Mouse (Mus musculus): Measurements from ENCODE around the gene Prr12.

- no peak for TF ChIP-seq CTCF (IDR thresholded peaks at IDR 0.05; ENCODE audit: low read depth)
- no peak for TF ChIP-seq EP300 (IDR thresholded peaks at IDR 0.05; ENCODE audit: low read depth)
Measured at GRCm38 (mm10) chr7:45083300-45083890, 30.7 kb upstream of the Prr12 start.

Data from liver, postnatal 0 days (tissue).